ENCODE assay signal across 16 mouse cellular contexts in the genomic region with DNA sequence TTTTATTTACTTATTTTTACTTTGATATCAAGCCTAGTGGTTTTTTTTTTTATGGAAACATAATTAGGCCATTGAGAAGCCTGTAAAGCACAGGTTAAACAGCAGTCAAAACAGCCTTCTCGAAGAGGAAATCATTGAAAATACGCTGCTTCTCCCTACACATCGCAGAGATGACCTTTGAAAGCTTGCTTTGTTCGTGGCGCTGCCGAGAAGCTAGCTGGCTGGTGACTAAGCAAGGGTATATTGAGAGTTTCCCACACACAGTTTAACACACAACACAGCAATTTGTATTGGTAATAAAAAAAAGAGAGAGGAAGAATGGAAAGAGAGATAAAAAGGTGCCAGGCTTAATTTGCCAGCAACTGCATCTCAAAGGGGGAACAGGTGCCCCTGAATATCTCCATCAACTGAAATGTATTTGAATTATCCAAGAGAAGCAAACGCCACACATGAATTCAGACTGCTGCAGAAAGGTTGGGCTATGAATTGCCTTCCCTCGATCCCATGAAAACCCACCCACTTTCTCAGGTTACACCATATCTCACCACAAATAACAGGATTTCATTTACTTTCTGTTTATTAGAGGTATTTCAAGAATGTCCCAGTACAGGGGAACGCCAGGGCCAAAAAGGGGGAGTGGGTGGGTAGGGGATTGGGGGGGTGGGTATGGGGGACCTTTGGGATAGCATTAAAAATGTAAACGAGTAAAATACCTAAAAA.
DNase-seq lines count a peak whose midpoint lies in the region; ATAC-seq and TF ChIP-seq lines count a peak whose summit lies in the region.
"Had no signal": no experiment of that assay in that cellular context is flagged by ENCODE, and none has a peak within 500 bp of the region (broad histone marks: within the 10 kb centered on the region; RNA-seq: fewer than 3 reads in every experiment).

No protein-coding gene starts in this region.

- no peak overlapping the region for H3K9ac ChIP-seq in heart, embryonic 13.5 days
- H3K9ac ChIP-seq in midbrain, postnatal 0 days (replicated peaks; ENCODE audit: low read length, poor library complexity, severe bottlenecking) = no peak overlapping the region
- H3K9ac ChIP-seq in midbrain, embryonic 15.5 days = no peak overlapping the region
- H3K9ac ChIP-seq: forebrain, embryonic 15.5 days; liver, embryonic 13.5 days had no signal

- 47% methylated on average over 10 of the region's 10 CpGs for WGBS in heart, embryonic 13.5 days
- 55% methylated on average over 10 of the region's 10 CpGs for WGBS in midbrain, postnatal 0 days
- 59% methylated on average over 10 of the region's 10 CpGs for WGBS in midbrain, embryonic 15.5 days
- WGBS in thymus, adult 2 months = 81% methylated on average over 10 of the region's 10 CpGs

- no peak for DNase-seq in heart, postnatal 4 days
- DNase-seq in midbrain, postnatal 0 days (ENCODE audit: low spot score) = peak; percentile 10
- DNase-seq in thymus, adult 2 months = no peak
- DNase-seq in cerebellum, adult 9-10 months = no peak
- DNase-seq: cerebellum, postnatal 36 days; gastrocnemius, postnatal 14 days; heart, postnatal 14 days; kidney, postnatal 10 days; layer of hippocampus, adult 9-11 months; liver, embryonic 13.5 days; right cerebral cortex, postnatal 14 days had no signal

- no peak for ATAC-seq in heart, embryonic 13.5 days (ENCODE audit: extremely low read depth, insufficient number of reproducible peaks, low FRiP score, low TSS enrichment)
- no peak for ATAC-seq in midbrain, postnatal 0 days (ENCODE audit: low FRiP score)
- ATAC-seq in midbrain, embryonic 15.5 days (replicated peaks) = no peak
- ATAC-seq: forebrain, embryonic 15.5 days had no signal

- 0 out of 2 replicates have a peak overlapping the region, but pooled peaks have one; percentile 32 for H3K27ac ChIP-seq in heart, embryonic 13.5 days (replicated peaks)
- no peak overlapping the region for H3K27ac ChIP-seq in midbrain, postnatal 0 days (ENCODE audit: low read depth, low read length)
- H3K27ac ChIP-seq in midbrain, embryonic 15.5 days = no peak overlapping the region
- peak overlapping the region; percentile 25; the same call in 1 of the 2 replicates for H3K27ac ChIP-seq in embryonic fibroblast, embryonic 13.5 days (ENCODE audit: insufficient read depth, low read length)
- no peak overlapping the region for H3K27ac ChIP-seq in thymus, adult 2 months (ENCODE audit: control insufficient read depth, insufficient read depth, low read length)
- H3K27ac ChIP-seq: forebrain, embryonic 15.5 days; liver, embryonic 13.5 days had no signal

- H3K36me3 ChIP-seq in heart, embryonic 13.5 days = no peaks in the 10 kb centered on the region
- H3K36me3 ChIP-seq in midbrain, postnatal 0 days (ENCODE audit: insufficient read depth, low read length) = no peaks in the 10 kb centered on the region
- no peaks in the 10 kb centered on the region for H3K36me3 ChIP-seq in midbrain, embryonic 15.5 days (replicated peaks)
- no peaks in the 10 kb centered on the region for H3K36me3 ChIP-seq in thymus, adult 2 months (ENCODE audit: control insufficient read depth, insufficient read depth, low read length)
- H3K36me3 ChIP-seq: forebrain, embryonic 15.5 days; liver, embryonic 13.5 days had no signal

- peaks cover 16% of the 10 kb centered on the region for H3K4me1 ChIP-seq in heart, embryonic 13.5 days
- H3K4me1 ChIP-seq in midbrain, postnatal 0 days (ENCODE audit: insufficient read depth, low read length) = no peaks in the 10 kb centered on the region
- H3K4me1 ChIP-seq in midbrain, embryonic 15.5 days = no peaks in the 10 kb centered on the region
- H3K4me1 ChIP-seq in embryonic fibroblast, embryonic 13.5 days (ENCODE audit: control insufficient read depth, insufficient read depth, low read length) = peaks cover 4% of the 10 kb centered on the region; the same call in 1 of the 2 replicates
- H3K4me1 ChIP-seq in thymus, adult 2 months (replicated peaks; ENCODE audit: control insufficient read depth, insufficient read depth, low read length) = no peaks in the 10 kb centered on the region
- H3K4me1 ChIP-seq: forebrain, embryonic 15.5 days; liver, embryonic 13.5 days had no signal

- no peak overlapping the region for H3K4me2 ChIP-seq in heart, embryonic 13.5 days
- H3K4me2 ChIP-seq in midbrain, postnatal 0 days (ENCODE audit: low read depth, low read length, poor library complexity, severe bottlenecking) = no peak overlapping the region
- H3K4me2 ChIP-seq in midbrain, embryonic 15.5 days = no peak overlapping the region
- H3K4me2 ChIP-seq: forebrain, embryonic 15.5 days; liver, embryonic 13.5 days had no signal

- H3K4me3 ChIP-seq in heart, embryonic 13.5 days = no peak overlapping the region
- H3K4me3 ChIP-seq in midbrain, postnatal 0 days (ENCODE audit: low read depth, low read length) = no peak overlapping the region
- no peak overlapping the region for H3K4me3 ChIP-seq in midbrain, embryonic 15.5 days
- H3K4me3 ChIP-seq in embryonic fibroblast, embryonic 13.5 days (ENCODE audit: insufficient read depth, low read length) = no peak overlapping the region
- H3K4me3 ChIP-seq in thymus, adult 2 months (ENCODE audit: control insufficient read depth, insufficient read depth, low read length) = no peak overlapping the region
- H3K4me3 ChIP-seq: forebrain, embryonic 15.5 days; liver, embryonic 13.5 days; myocyte had no signal

- no peaks in the 10 kb centered on the region for H3K27me3 ChIP-seq in heart, embryonic 13.5 days (replicated peaks)
- H3K27me3 ChIP-seq in midbrain, postnatal 0 days (ENCODE audit: insufficient read depth, low read length) = no peaks in the 10 kb centered on the region
- no peaks in the 10 kb centered on the region for H3K27me3 ChIP-seq in midbrain, embryonic 15.5 days (replicated peaks)
- H3K27me3 ChIP-seq in thymus, adult 2 months (ENCODE audit: control insufficient read depth, insufficient read depth, low read length) = no peaks in the 10 kb centered on the region
- H3K27me3 ChIP-seq: forebrain, embryonic 15.5 days; liver, embryonic 13.5 days had no signal

- no peak for TF ChIP-seq POLR2A in embryonic fibroblast, embryonic 13.5 days (IDR thresholded peaks at IDR 0.05; ENCODE audit: low read depth, low read length)
- TF ChIP-seq POLR2A in thymus, adult 2 months (IDR thresholded peaks at IDR 0.05; ENCODE audit: control insufficient read depth, extremely low read depth, insufficient read depth, low read length, poor library complexity) = no peak

- TF ChIP-seq CTCF in midbrain, postnatal 0 days (IDR thresholded peaks at IDR 0.05) = no peak
- TF ChIP-seq CTCF in embryonic fibroblast, embryonic 13.5 days (IDR thresholded peaks at IDR 0.05; ENCODE audit: borderline replicate concordance, insufficient read depth, low read length) = no peak
- no peak for TF ChIP-seq CTCF in thymus, adult 2 months (IDR thresholded peaks at IDR 0.05; ENCODE audit: borderline replicate concordance, control insufficient read depth, extremely low read depth, insufficient read depth, low read length, poor library complexity)

- no peaks in the 10 kb centered on the region for H3K9me3 ChIP-seq in heart, embryonic 13.5 days
- H3K9me3 ChIP-seq in midbrain, postnatal 0 days (ENCODE audit: low read length) = no peaks in the 10 kb centered on the region
- no peaks in the 10 kb centered on the region for H3K9me3 ChIP-seq in midbrain, embryonic 15.5 days
- H3K9me3 ChIP-seq: forebrain, embryonic 15.5 days; liver, embryonic 13.5 days had no signal

Comparison
In these comparisons a context has a peak if more than half of its experiments do, and no peak if none do; other contexts are left out.
1. H3K27ac ChIP-seq: peak in heart, embryonic 13.5 days (single experiment) and embryonic fibroblast, embryonic 13.5 days (single experiment); none in midbrain, postnatal 0 days (single experiment), midbrain, embryonic 15.5 days (single experiment) and thymus, adult 2 months (single experiment).